Mouse (Mus musculus) cerebral cortex, adult 2 months (tissue): ENCODE results near the gene Tm9sf4.

Experiments
- WGBS: fragments of 180-500 bp; shearing (Covaris S2); methylation state at CpG from one replicate; pipeline ENCODE4 v1.1.7; 2018; 5-methylcytosine and 5-hydroxymethylcytosine counted together

Tm9sf4 gene

DNA sequence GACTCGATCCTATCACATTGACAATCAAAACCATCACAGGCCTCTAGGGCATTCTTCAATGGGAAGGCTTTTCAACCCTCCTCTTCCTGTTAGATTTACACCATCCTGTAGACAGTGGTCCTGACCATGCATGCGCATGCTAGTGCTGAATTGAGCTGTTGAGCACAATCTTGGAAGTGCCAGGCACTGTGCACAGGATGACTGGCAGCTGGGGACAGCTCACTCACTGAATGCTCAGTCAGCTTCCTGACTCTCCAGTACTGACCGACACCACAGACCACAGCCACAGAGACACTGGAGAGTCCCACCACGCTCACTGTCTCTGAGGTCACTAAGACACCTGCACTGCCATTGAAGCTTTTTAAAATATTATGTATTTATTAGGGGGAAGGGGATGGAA, 54.3 kb downstream of the Tm9sf4 start:
- WGBS, result 78% methylated on average over 4 of the region's 4 CpGs

- WGBS, result 88% methylated on average over 10 of the region's 10 CpGs
Measured at GRCm38 (mm10) chr2:153217826-153218340, 56.8 kb downstream of the Tm9sf4 start.

GRCm38 (mm10) chr2:153218516-153218915, 57.4 kb downstream of the Tm9sf4 start:
- 89% methylated on average over 3 of the region's 3 CpGs for WGBS

DNA sequence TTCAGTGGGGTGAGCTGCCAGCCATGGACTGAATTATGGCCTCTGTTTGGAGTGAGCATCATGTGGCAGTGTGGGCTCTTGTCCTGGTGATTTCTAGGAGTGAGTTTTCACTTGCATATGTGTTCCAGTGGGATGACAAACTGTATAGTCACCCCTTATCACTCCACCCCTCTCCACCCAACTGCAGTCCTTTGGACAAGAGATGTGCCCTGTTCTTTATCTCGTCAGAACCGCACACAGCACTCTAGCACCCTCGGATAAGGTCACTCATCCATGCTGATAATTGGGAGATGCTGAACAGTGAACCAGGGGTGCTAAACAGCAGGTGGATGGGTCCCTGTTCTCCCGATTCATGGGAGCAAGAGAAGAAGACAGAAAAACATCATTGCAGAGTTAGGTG, 60.5 kb downstream of the Tm9sf4 start:
- 89% methylated on average over 4 of the region's 4 CpGs for whole genome bisulfite sequencing

GRCm38 (mm10) chr2:153222566-153222965, 61.5 kb downstream of the Tm9sf4 start:
- 93% methylated on average over 2 of the region's 2 CpGs for WGBS

DNA sequence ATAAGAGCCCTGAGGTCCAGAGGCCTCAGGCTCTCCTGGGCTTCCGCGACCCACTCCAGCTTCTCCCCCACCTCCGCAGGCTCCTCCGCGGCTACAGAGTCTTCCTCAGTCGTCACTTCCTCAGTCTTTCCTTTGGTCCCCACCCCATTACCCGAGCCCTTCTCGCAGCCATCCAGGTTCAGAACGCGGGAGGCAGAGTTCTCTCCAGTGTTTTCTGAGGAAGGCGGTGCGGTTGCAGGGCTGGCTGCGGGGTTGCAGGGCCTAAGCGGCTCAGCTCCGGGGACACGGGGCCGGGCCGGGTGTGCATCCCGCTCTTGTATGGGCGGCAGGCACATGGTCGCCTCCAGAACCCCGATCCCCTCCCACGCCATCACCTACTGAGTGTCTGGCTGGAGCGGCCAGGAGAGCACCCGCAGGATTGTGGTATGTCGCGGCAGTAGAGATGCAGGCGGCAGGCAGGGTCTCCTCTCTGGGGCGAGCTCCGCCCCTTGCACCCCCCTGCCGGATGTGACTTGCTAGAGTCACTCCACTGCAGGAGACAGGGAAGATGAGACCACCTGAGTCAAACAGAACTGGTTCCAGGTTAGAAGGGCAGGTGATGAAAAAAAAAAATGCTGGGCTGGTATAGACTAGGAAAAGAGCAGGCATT, 64.0 kb downstream of the Tm9sf4 start, which contains the start of gene Tspyl3:
Gene Tspyl3, minus strand, starts transcription at position 496 of the 649 bp plus-strand sequence.
- WGBS, result under 1% methylated on average over 31 of the region's 31 CpGs

DNA sequence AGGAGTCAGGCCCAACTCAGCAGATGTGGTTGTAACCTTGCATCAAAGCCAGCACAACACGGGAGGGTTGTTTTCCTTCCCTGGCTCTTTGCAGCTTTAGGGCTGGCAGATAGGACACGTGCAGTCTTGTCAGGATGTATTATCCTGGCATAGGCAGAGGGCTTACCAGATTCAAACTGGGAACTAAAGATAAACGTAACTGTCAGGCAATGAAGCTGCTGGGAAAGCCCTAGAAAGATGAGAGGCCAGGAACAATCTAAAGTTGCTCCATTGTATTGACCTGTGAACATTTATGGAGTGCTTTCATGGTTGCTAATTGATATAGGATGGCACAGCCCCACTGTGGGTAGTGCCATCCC, 64.5 kb downstream of the Tm9sf4 start:
- 6% methylated on average over 3 of the region's 3 CpGs for WGBS

DNA sequence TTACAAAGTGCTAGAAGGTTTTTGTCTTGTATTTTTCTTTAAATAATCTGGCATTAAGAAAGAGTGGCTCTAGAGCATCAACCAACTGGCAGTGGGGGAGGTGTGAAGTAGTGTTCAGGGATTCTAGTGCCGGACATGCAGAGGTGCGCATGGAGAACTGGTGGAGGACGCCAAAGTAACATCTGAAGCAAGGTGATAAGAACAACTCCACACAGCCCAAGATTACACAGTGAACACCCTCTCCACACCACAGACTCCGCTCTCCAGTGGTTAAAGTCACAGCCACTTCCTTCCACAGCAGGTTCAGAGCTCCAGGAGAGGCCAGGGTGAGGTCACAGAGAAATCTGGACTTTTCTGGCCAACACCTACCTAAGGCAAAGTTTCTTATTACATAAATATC, 66.9 kb downstream of the Tm9sf4 start:
- 80% methylated on average over 4 of the region's 4 CpGs for WGBS

- 82% methylated on average over 5 of the region's 5 CpGs for WGBS
Measured at GRCm38 (mm10) chr2:153228523-153228922, 67.4 kb downstream of the Tm9sf4 start.

DNA sequence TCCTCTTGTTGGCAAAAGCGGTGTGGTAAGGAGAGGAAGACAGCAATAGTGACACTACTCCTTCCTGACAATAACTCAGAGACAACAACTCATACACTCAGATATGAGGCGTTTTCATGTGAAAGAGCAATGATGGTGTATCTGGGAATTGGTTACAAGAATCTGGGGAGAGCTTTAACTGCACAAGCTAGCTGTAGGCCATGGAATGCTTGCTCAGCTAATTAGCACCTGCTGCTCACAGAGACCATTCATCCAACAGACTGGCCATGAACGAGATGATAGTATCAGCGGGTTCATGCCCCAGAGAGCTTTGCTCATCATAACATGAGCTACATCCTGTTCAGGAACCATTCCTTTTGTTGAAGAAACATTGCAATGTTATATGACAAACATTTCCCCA, 76.1 kb downstream of the Tm9sf4 start:
- WGBS, result 74% methylated on average over 4 of the region's 4 CpGs

GRCm38 (mm10) chr2:153237891-153238290, 76.8 kb downstream of the Tm9sf4 start:
- 60% methylated on average over 4 of the region's 4 CpGs for WGBS

DNA sequence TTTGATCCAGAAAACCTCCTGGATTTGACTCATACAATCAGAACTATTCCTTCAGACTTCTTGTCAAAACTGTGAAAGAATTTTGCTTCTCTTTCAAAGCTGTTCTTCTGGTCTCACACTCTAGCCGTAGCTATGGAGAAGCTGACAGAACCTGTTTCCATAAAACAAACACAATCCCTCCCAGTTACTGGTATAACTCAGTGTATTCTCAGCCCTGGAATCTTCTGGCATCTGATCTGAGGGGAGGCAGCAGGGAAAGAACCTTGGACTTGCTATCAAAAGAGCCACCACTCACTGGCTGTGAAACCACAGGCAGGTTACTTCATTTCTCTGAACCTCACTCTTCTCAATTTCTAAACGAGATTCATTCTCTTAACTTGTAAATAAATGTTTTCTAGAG, 77.3 kb downstream of the Tm9sf4 start:
- 32% methylated on average over 2 of the region's 2 CpGs for WGBS

- 39% methylated on average over 7 of the region's 7 CpGs for WGBS
Measured at GRCm38 (mm10) chr2:153239021-153239859, 78.1 kb downstream of the Tm9sf4 start.

DNA sequence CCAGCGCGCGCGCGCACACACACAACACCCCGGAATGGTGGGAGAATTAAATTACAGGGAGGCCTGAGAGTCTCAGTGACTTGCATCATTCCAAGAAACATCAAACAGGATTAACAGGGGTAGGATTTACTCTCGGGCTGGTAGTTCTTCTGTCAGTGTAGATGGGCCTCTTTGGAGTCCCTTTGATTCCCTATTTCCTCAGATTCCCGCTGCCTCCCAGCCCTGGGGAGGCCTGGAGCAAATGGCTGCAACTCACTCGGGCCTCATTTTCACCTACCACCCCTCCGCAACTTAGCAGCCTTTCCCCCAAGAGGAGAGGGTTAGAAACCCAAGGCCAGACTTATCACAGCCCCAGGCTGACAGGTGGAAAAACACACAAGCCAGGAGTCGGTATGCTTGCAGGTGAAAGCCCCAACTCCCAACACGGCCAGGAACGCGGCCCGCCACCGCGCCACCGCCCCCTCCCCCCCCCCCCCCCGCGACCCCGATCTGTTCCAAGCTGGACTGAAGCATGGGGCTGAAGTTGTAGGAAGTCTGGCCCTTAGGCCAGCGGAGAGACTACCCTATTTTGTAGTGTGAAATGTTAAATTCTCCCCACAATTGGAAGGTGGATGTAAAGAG, 78.9 kb downstream of the Tm9sf4 start:
- WGBS, result 8% methylated on average over 22 of the region's 22 CpGs

DNA sequence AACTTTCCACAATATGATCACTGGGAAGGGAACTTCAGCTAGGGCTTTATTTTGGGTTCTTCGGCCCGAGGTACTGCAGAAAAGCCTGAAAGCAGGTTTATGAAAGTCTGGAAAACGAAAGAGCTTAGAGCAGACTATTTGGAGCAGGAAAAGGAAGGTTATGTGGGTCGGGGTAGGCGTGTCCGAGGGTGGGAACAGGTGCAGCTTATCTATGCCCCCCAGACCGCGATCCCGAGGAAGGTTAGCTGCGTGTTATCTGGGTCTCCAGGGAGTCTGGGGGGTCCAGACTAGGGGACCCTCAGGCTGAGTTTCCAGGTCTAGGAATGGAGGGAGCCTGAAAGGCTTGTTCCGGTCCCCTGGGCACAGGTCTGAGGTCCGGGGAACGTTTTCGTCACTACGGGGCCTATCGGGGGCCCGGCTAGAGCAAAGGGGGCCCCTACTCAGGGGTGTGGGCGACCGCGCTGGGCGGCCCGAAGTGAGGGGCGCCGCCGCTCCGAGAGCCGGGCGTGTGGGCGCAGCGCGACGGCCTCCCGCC, 79.7 kb downstream of the Tm9sf4 start:
- WGBS, result under 1% methylated on average over 31 of the region's 33 CpGs

- 0% methylated on average over 46 of the region's 72 CpGs for WGBS
Measured at GRCm38 (mm10) chr2:153241250-153242014, 80.3 kb downstream of the Tm9sf4 start, which contains the start of the genes Plagl2 and Pofut1. Plagl2 (minus strand) TSS chr2:153241426. Pofut1 (plus strand) TSS chr2:153241533.

GRCm38 (mm10) chr2:153242156-153242555, 81.1 kb downstream of the Tm9sf4 start:
- 52% methylated on average over 6 of the region's 6 CpGs for WGBS

GRCm38 (mm10) chr2:153249751-153250150, 88.6 kb downstream of the Tm9sf4 start:
- 75% methylated on average over 5 of the region's 5 CpGs for WGBS

DNA sequence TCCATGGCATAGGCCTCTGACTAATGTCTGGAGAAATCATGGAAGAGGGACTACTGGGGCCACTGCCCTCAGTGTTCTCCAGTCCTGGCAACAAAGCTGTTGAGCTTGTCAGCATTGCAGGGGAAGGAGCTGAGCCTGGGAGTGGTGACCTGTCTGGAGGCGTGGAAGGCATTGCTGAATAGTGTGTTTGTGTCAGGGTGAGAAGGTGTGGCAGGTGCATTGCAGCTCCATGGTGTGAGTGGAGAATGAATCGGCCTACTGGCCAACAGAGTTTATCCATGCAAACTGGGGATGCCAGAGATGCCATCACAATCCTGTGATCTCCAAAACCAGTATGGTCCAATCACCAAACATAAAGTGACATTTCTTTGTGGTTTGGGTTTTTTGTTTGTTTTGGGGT, 95.5 kb downstream of the Tm9sf4 start:
- 88% methylated on average over 2 of the region's 2 CpGs for WGBS

DNA sequence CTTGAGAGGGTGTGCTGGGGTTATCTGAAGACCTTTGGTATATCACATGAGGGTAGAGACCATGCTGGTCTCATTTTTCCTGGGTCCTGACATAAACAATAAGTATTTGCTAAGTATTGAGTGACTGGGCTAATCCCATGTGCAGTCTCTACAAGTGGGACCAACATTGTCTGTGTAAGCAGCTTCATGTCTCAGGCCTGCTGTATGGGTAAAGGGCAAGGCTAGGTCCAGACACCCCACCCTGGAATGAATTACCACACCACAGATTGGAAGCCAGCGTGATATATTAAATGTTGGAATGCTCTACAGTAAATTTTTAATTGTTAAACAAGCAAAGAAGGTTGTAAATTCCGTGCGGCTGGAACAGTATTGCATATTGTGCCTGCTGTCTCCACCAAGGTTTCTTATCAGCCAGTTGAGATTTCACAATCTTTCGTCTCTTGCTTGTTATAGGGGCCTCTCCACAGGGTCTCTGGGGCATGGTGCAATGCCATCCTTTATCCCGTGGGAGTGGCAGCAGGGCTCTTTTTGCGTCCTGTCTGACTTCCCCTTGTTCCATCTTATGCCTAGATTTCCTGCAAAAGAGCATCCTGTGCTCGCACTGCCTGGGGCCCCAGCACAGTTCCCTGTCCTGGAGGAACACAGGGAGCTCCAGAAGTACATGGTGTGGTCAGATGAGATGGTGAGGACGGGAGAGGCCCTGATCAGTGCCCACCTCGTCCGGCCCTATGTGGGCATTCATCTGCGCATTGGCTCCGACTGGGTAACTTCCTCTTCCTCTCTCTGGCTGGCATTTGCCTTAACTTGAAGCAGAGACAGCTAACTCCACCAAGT, 98.1 kb downstream of the Tm9sf4 start:
- 85% methylated on average over 12 of the region's 12 CpGs for WGBS
